Mouse (Mus musculus) MEL (cell line): Measurements from ENCODE around the gene Macrod1. TPM values are rescaled to one million over a fixed set of nuclear protein-coding genes. Genes with fewer than 3 reads are reported as not detected.

ENCODE experiments used
- DNase-seq: peaks from one replicate; pipeline ENCODE4 v3.0.0; 2011; ENCODE audit warnings: low read depth, low spot score
- H3K27ac ChIP-seq: 2 replicates; pipeline ENCODE4 v1.5.1; 2012; ENCODE audit warnings: low read depth, mild to moderate bottlenecking, control low read depth, low read length, moderate library complexity; ENCODE audit not compliant: control insufficient read depth
- H3K27me3 ChIP-seq, 2 experiments: fragments of 150-350 bp in 1 of 2; sonication (generic) in 1 of 2; 2 replicates each; pipeline ENCODE4 v1.6.1; 2012; ENCODE audit warnings: low read length in 2 of 2, mild to moderate bottlenecking in 2 of 2, improper control_type of control experiment in 1 of 2, moderate library complexity in 1 of 2; ENCODE audit not compliant: insufficient read depth in 2 of 2, control insufficient read depth in 1 of 2
- H3K36me3 ChIP-seq, 2 experiments: 2 replicates each; pipeline ENCODE4 v1.6.1; 2012 to 2014; ENCODE audit warnings: low read length in 2 of 2, improper control_type of control experiment in 1 of 2, inconsistent platforms in 1 of 2, mild to moderate bottlenecking in 1 of 2; ENCODE audit not compliant: insufficient read depth in 2 of 2, control insufficient read depth in 1 of 2
- H3K4me1 ChIP-seq, 2 experiments: fragments of 150-350 bp in 1 of 2; sonication (generic) in 1 of 2; 2 replicates each; pipeline ENCODE4 v1.6.1; 2012; ENCODE audit warnings: low read length in 2 of 2, improper control_type of control experiment in 1 of 2, mild to moderate bottlenecking in 1 of 2; ENCODE audit not compliant: insufficient read depth in 2 of 2, control insufficient read depth in 1 of 2
- H3K4me3 ChIP-seq, 2 experiments: fragments of 150-350 bp in 1 of 2; sonication (generic) in 1 of 2; 2 replicates each; pipeline ENCODE4 v1.5.1; 2012; ENCODE audit warnings: low read depth in 2 of 2, low read length in 2 of 2, mild to moderate bottlenecking in 2 of 2, moderate library complexity in 2 of 2, control low read depth in 1 of 2, improper control_type of control experiment in 1 of 2; ENCODE audit not compliant: control insufficient read depth in 1 of 2, insufficient read depth in 1 of 2
- H3K79me2 ChIP-seq: 2 replicates; pipeline ENCODE4 v1.6.1; 2012; ENCODE audit warnings: mild to moderate bottlenecking, low read length, moderate library complexity; ENCODE audit not compliant: control insufficient read depth, poor library complexity, insufficient read depth
- H3K9ac ChIP-seq: 2 replicates; pipeline ENCODE4 v1.6.1; 2012; ENCODE audit warnings: low read depth, mild to moderate bottlenecking, control low read depth, low read length, moderate library complexity; ENCODE audit not compliant: control insufficient read depth, poor library complexity, severe bottlenecking
- H3K9me3 ChIP-seq: fragments of 150-350 bp; sonication (generic); replicated peaks from 2 replicates; pipeline ENCODE4 v1.6.1; 2012; ENCODE audit warnings: mild to moderate bottlenecking, low read length, improper control_type of control experiment, moderate library complexity; ENCODE audit not compliant: insufficient read depth
- CTCF ChIP-seq, 3 experiments: IDR thresholded peaks in 2 of 3; conservative IDR thresholded peaks in 1 of 3; 2 replicates each; pipeline ENCODE4 v1.5.1; 2011 to 2012; ENCODE audit warnings: low read length in 3 of 3, low read depth in 2 of 3, mild to moderate bottlenecking in 2 of 3, improper control_type of control experiment in 1 of 3, inconsistent platforms in 1 of 3, mixed read lengths in 1 of 3, moderate library complexity in 1 of 3; ENCODE audit not compliant: control insufficient read depth in 1 of 3, insufficient read depth in 1 of 3, poor library complexity in 1 of 3, severe bottlenecking in 1 of 3
- E2F4 ChIP-seq: IDR thresholded peaks from 2 replicates; pipeline ENCODE4 v1.6.1; 2011; ENCODE audit warnings: low read depth, low read length, improper control_type of control experiment, borderline replicate concordance
- ELF1 ChIP-seq: IDR thresholded peaks from 2 replicates; pipeline ENCODE4 v1.6.1; 2014; ENCODE audit warnings: low read depth, mild to moderate bottlenecking, inconsistent platforms, low read length, improper control_type of control experiment, moderate library complexity
- EP300 ChIP-seq, 2 experiments: IDR thresholded peaks; 2 replicates each; pipeline ENCODE4 v1.6.1; 2011; ENCODE audit warnings: improper control_type of control experiment in 2 of 2, low read length in 2 of 2, low read depth in 1 of 2, mild to moderate bottlenecking in 1 of 2
- ETS1 ChIP-seq: IDR thresholded peaks from 2 replicates; pipeline ENCODE4 v1.6.1; 2012; ENCODE audit warnings: low read depth, mild to moderate bottlenecking, inconsistent platforms, low read length, improper control_type of control experiment, moderate library complexity
- GABPA ChIP-seq: IDR thresholded peaks from 2 replicates; pipeline ENCODE4 v1.6.1; 2012; ENCODE audit warnings: low read depth, mild to moderate bottlenecking, inconsistent platforms, low read length, improper control_type of control experiment, moderate library complexity
- GATA1 ChIP-seq: IDR thresholded peaks from 2 replicates; pipeline ENCODE4 v1.6.1; 2011; ENCODE audit warnings: low read depth, low read length, improper control_type of control experiment
- KAT2A ChIP-seq: conservative IDR thresholded peaks from 2 replicates; pipeline ENCODE4 v1.6.1; 2012; ENCODE audit warnings: low read depth, low read length, improper control_type of control experiment, inconsistent platforms
- MAZ ChIP-seq: IDR thresholded peaks from 2 replicates; pipeline ENCODE4 v1.6.1; 2012; ENCODE audit warnings: low read depth, mild to moderate bottlenecking, inconsistent platforms, low read length, improper control_type of control experiment
- MXI1 ChIP-seq: IDR thresholded peaks from 2 replicates; pipeline ENCODE4 v1.6.1; 2011; ENCODE audit warnings: mild to moderate bottlenecking, low read depth, low read length, improper control_type of control experiment
- MYB ChIP-seq: IDR thresholded peaks from 2 replicates; pipeline ENCODE4 v1.6.1; 2011; ENCODE audit warnings: mild to moderate bottlenecking, low read depth, low read length, improper control_type of control experiment
- NELFE ChIP-seq: IDR thresholded peaks from 2 replicates; pipeline ENCODE4 v1.6.1; 2011; ENCODE audit warnings: low read depth, low read length, improper control_type of control experiment
- NRF1 ChIP-seq: IDR thresholded peaks from 2 replicates; pipeline ENCODE4 v1.6.1; 2014; ENCODE audit warnings: low read depth, mild to moderate bottlenecking, inconsistent platforms, low read length, improper control_type of control experiment, moderate library complexity; ENCODE audit not compliant: poor library complexity, insufficient read depth, severe bottlenecking
- POLR2A ChIP-seq, 2 experiments: IDR thresholded peaks; 2 replicates each; pipeline ENCODE4 v1.6.1; 2011 to 2012; ENCODE audit warnings: low read length in 2 of 2, mild to moderate bottlenecking in 2 of 2, control low read depth in 1 of 2, improper control_type of control experiment in 1 of 2, low read depth in 1 of 2, moderate library complexity in 1 of 2; ENCODE audit not compliant: control insufficient read depth in 1 of 2, insufficient read depth in 1 of 2, poor library complexity in 1 of 2
- RAD21 ChIP-seq: IDR thresholded peaks from 2 replicates; pipeline ENCODE4 v1.6.1; 2011; ENCODE audit warnings: mild to moderate bottlenecking, low read depth, low read length, improper control_type of control experiment
- RCOR1 ChIP-seq: IDR thresholded peaks from 2 replicates; pipeline ENCODE4 v1.6.1; 2012; ENCODE audit warnings: low read depth, mild to moderate bottlenecking, inconsistent platforms, low read length, improper control_type of control experiment
- SIN3A ChIP-seq: IDR thresholded peaks from 2 replicates; pipeline ENCODE4 v1.6.1; 2012; ENCODE audit warnings: low read length, improper control_type of control experiment, inconsistent platforms
- TCF12 ChIP-seq: IDR thresholded peaks from 2 replicates; pipeline ENCODE4 v1.6.1; 2014; ENCODE audit warnings: low read depth, mild to moderate bottlenecking, inconsistent platforms, low read length, improper control_type of control experiment, moderate library complexity
- UBTF ChIP-seq: IDR thresholded peaks from 2 replicates; pipeline ENCODE4 v1.6.1; 2012; ENCODE audit warnings: low read depth, mild to moderate bottlenecking, inconsistent platforms, low read length, improper control_type of control experiment, moderate library complexity, borderline replicate concordance; ENCODE audit not compliant: insufficient read depth
- USF1 ChIP-seq: IDR thresholded peaks from 2 replicates; pipeline ENCODE4 v1.6.1; 2014; ENCODE audit warnings: low read depth, mild to moderate bottlenecking, inconsistent platforms, low read length, improper control_type of control experiment, moderate library complexity
- ZMIZ1 ChIP-seq: IDR thresholded peaks from 2 replicates; pipeline ENCODE4 v1.6.1; 2012; ENCODE audit warnings: low read depth, mild to moderate bottlenecking, inconsistent platforms, low read length, improper control_type of control experiment, moderate library complexity
- ZNF384 ChIP-seq: IDR thresholded peaks from 2 replicates; pipeline ENCODE4 v1.6.1; 2012; ENCODE audit warnings: low read depth, mild to moderate bottlenecking, inconsistent platforms, low read length, improper control_type of control experiment
- polyA plus RNA-seq, 2 experiments: library from polyadenylated mRNA; stranded (reverse) in 1 of 2; unstranded in 1 of 2; fragments of >175 nt in 1 of 2; fragments of >200 nt in 1 of 2; gene quantifications; 2 replicates each; pipeline versions ENCODE4 v1.2.1 to v1.2.4; 2012; ENCODE audit warnings: low replicate concordance in 2 of 2, low read depth in 1 of 2; ENCODE audit not compliant: insufficient read length in 2 of 2, insufficient read depth in 1 of 2, missing spikeins in 1 of 2
- total RNA-seq: library from RNA; depleted of rRNA; stranded (reverse); fragments of 300-350 nt; gene quantifications from 2 replicates; pipeline ENCODE4 v1.2.3, GENCODE M21; 2012

The Macrod1 gene
- total and polyA plus RNA-seq, 3 experiments: 4.5 to 15.7 TPM; not detected in 1

DNA sequence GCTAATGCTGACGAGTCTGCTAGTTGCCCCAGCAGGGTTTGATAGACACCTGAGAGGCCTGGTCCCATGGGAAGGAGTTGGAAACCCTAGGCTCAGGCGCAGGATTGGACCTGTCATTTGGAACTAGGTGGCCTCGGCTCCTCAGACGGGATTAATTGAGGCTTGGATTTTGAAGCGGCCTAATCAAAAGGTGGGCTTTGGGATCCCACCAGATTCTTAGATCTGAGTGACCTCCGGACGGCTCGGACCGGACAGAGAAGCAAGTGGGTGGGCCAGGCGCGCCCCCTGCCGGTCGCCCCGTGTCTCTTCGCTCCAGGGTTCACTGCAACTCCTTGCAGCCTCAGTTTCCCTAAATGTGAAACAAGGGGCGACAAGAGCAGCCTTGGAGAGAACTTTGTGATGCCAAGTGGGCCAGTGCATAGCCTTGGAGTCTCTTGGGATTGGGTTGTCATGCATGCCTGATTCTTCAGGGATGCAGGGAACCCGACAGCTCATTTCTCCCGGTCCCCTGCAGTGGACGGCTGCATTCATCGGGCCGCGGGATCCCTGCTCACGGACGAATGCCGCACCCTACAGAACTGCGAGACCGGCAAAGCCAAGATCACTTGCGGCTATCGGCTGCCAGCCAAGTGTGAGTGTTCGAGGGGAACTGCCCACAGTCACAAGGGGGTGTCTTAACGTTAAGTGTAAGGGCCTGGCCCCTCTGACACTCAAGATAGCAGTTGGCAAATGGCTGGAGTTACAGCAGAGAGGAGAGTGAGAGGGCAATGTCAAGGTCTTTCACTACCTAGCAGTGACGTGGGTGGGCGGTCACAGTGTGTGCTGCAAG, 139.5 kb downstream of the Macrod1 start:
- Histone ChIP-seq H3K9me3 (no peaks in the 10 kb centered on the region), H3K36me3 (peaks cover 0 to 7% of the 10 kb centered on the region in 2 experiments; a peak in 1 of 4 replicates), H3K4me1 (no peaks in the 10 kb centered on the region), H3K27ac (no peak overlapping the region), H3K27me3 (no peaks in the 10 kb centered on the region), H3K79me2 (no peaks in the 10 kb centered on the region), H3K4me3 (no peak overlapping the region), H3K9ac (no peak overlapping the region)
- no peak for DNase-seq
- TF ChIP-seq CTCF (IDR thresholded peaks at IDR 0.05 in 2 of 3, conservative IDR thresholded peaks at IDR 0.05 in 1 of 3; ENCODE audit: control insufficient read depth in 1 of 3, insufficient read depth in 1 of 3, low read depth in 2 of 3, low read length in 3 of 3, poor library complexity in 1 of 3, severe bottlenecking in 1 of 3) (peak in 1 of 3 experiments; percentile 32; a peak in 2 of 6 replicates), ZMIZ1 (no peak), POLR2A (IDR thresholded peaks at IDR 0.05; ENCODE audit: control insufficient read depth in 1 of 2, insufficient read depth in 1 of 2, low read depth in 1 of 2, low read length in 2 of 2, poor library complexity in 1 of 2) (0 out of 4 replicates have a peak, but pooled peaks of 1 of the 2 experiments have one; percentile 18)

DNA sequence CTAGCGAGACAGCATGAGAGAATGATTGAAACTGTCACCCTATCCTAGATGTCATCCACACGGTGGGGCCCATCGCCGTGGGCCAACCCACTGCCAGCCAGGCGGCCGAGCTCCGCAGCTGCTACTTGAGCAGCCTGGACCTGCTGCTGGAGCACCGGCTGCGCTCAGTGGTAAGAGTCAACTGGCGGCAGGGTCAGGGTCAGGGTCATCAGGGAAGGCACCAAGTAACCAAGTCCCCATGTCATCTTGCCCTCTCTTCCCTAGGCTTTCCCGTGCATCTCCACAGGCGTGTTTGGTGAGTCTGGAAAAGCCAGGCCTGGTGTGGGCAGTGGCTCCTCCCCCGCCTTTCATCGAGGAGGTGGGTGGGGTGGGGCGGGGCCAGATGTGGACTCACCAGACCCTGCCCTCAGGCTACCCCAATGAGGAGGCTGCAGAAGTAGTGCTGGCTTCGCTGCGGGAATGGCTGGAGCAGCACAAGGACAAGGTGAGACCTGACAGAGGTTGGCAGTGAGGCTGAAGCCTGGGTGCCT, 140.2 kb downstream of the Macrod1 start:
- Histone ChIP-seq H3K79me2 (no peaks in the 10 kb centered on the region), H3K27me3 (no peaks in the 10 kb centered on the region), H3K4me1 (no peaks in the 10 kb centered on the region), H3K36me3 (peaks cover 0 to 7% of the 10 kb centered on the region in 2 experiments; a peak in 1 of 4 replicates), H3K4me3 (no peak overlapping the region), H3K27ac (no peak overlapping the region), H3K9me3 (no peaks in the 10 kb centered on the region), H3K9ac (no peak overlapping the region)
- DNase-seq: no peak
- no peak for TF ChIP-seq ETS1

DNA sequence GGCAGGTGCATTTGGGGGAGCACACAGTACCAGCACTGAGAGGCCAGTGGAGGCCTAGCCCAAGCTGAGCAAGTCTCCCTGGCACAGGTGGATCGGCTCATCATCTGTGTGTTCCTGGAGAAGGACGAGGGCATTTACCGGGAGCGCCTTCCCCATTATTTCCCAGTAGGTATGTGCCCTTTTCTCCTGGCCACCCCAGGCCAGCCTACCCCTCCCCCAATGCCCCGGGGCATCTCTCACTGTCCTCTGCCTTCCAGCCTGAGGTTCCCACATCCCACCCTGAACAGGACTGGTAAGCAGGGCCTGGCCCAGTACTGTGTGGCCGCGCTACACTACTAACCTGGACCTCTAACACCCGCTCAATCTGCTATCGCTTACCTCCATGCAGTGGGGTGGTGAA, 140.8 kb downstream of the Macrod1 start:
- no peak overlapping the region for H3K4me3 ChIP-seq

DNA sequence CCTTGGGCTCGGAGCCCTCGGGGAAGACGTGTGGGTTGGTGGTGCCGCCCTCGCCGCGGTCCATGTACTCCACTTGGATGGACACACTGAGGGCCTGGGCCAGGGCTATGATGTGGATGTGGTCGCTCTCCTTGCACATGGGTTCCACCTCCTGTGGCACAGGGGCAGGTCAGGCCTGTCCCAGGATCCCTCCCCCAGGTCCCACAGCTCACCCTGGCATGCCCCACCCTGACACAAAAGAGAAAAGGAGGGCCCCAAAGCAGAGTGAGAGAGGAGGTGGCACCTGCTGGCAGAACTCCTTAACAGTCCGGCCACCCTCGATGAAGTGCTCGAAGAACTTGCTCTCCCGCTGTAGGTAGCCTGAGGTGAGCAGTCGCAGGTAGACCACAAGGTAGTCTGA, 142.5 kb downstream of the Macrod1 start:
- Histone ChIP-seq H3K4me3 (no peak overlapping the region), H3K9me3 (no peaks in the 10 kb centered on the region), H3K27me3 (no peaks in the 10 kb centered on the region), H3K9ac (no peak overlapping the region), H3K79me2 (peaks cover 5% of the 10 kb centered on the region), H3K27ac (no peak overlapping the region), H3K36me3 (peaks cover 0 to 7% of the 10 kb centered on the region in 2 experiments; a peak in 1 of 4 replicates), H3K4me1 (no peaks in the 10 kb centered on the region)
- no peak for DNase-seq
- TF ChIP-seq MYB (no peak), NRF1 (no peak), USF1 (no peak), E2F4 (no peak), RAD21 (no peak), GATA1 (no peak), MAZ (no peak), RCOR1 (no peak), GABPA (no peak), MXI1 (no peak), ZMIZ1 (no peak), TCF12 (no peak), ZNF384 (no peak), SIN3A (no peak)

More for the DNA sequence above, 140.8 kb downstream of the Macrod1 start:
- Histone ChIP-seq H3K4me1 (no peaks in the 10 kb centered on the region), H3K9me3 (no peaks in the 10 kb centered on the region), H3K79me2 (no peaks in the 10 kb centered on the region), H3K9ac (no peak overlapping the region), H3K36me3 (peaks cover 0 to 7% of the 10 kb centered on the region in 2 experiments; a peak in 1 of 4 replicates), H3K27me3 (no peaks in the 10 kb centered on the region), H3K27ac (no peak overlapping the region)
- DNase-seq: no peak
- no peak for TF ChIP-seq NELFE
- TF ChIP-seq KAT2A: no peak
- no peak for TF ChIP-seq UBTF
- no peak for TF ChIP-seq USF1
- TF ChIP-seq EP300 (IDR thresholded peaks at IDR 0.05; ENCODE audit: low read depth in 1 of 2, low read length in 2 of 2): no peak
- no peak for TF ChIP-seq ELF1
